ENCODE assay signal across 16 mouse cellular contexts in the genomic region with DNA sequence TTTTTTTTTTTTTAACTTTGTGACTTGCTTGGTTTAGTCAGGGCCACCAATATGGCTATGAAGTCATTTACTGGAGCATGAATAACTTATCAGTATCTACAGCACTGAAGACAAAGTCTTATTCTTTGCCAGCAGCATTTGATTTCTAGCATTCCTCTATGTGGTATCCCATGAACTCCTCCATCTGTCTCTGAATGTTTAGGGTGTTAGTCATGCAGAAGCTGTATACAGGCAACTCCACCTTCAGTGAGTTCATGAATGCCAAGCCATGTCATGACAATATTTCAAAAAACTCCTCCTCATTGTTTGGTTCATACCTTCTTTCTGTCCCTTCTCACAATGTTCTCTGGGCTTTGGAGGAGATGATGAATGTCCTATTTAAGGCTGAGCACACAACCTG.
"Had no signal": no experiment of that assay in that cellular context is flagged by ENCODE, and none has a peak within 500 bp of the region (broad histone marks: within the 10 kb centered on the region; RNA-seq: fewer than 3 reads in every experiment).

No protein-coding gene starts in this region.

- H3K27me3 ChIP-seq: megakaryocyte, embryonic 14.5 days; midbrain, embryonic 13.5 days; midbrain, embryonic 15.5 days; neural tube, embryonic 13.5 days; neural tube, embryonic 15.5 days; stomach, embryonic 15.5 days had no signal

- ATAC-seq: midbrain, embryonic 13.5 days; midbrain, embryonic 15.5 days had no signal

- H3K4me3 ChIP-seq: megakaryocyte, embryonic 14.5 days; midbrain, embryonic 13.5 days; midbrain, embryonic 15.5 days; neural tube, embryonic 13.5 days; neural tube, embryonic 15.5 days; stomach, embryonic 15.5 days had no signal

- DNase-seq: lung, adult 18-20 months; lung, embryonic 14.5 days; lung, postnatal 10 days; retina, postnatal 1 day; right cerebral cortex, adult 18-20 months; right cerebral cortex, postnatal 25 days; right cerebral cortex, postnatal 4 days; thymus, adult 2 months; thymus, postnatal 25 days; thymus, postnatal 4 days had no signal

- H3K36me3 ChIP-seq: midbrain, embryonic 13.5 days; midbrain, embryonic 15.5 days; neural tube, embryonic 13.5 days; neural tube, embryonic 15.5 days; stomach, embryonic 15.5 days had no signal
